Mouse (Mus musculus): ENCODE data around the gene Gm28374. TPM values are rescaled to one million over a fixed set of nuclear protein-coding genes. Genes with fewer than 3 reads are reported as not detected.

Gene Gm28374
- polyA plus RNA-seq, 1 experiment from 2014 or later = 1.3 TPM

- H3K4me2 ChIP-seq (ENCODE audit: low read depth, low read length) = no peak overlapping the region
- no peaks in the 10 kb centered on the region for H3K4me1 ChIP-seq (ENCODE audit: control insufficient read depth, insufficient read depth, low read length)
- no peak for ATAC-seq (ENCODE audit: insufficient read depth, low FRiP score)
- H3K27me3 ChIP-seq (ENCODE audit: control insufficient read depth, insufficient read depth, low read length) = no peaks in the 10 kb centered on the region
- 53% methylated on average over 6 of the region's 6 CpGs for WGBS
- no peak overlapping the region for H3K9ac ChIP-seq (ENCODE audit: low read length)
- H3K27ac ChIP-seq (ENCODE audit: low read length) = no peak overlapping the region
- no peak overlapping the region for H3K4me3 ChIP-seq (replicated peaks; ENCODE audit: low read length)
- no peaks in the 10 kb centered on the region for H3K36me3 ChIP-seq (ENCODE audit: control insufficient read depth, insufficient read depth, low read length)
- no peaks in the 10 kb centered on the region for H3K9me3 ChIP-seq (replicated peaks; ENCODE audit: control insufficient read depth, low read length)
Measured at GRCm38 (mm10) chr19:6101186-6101585, 19.1 kb upstream of the Gm28374 start.

GRCm38 (mm10) chr19:6097847-6098246, 15.8 kb upstream of the Gm28374 start:
- H3K9ac ChIP-seq (ENCODE audit: low read length) = no peak overlapping the region
- H3K4me2 ChIP-seq (ENCODE audit: low read depth, low read length) = no peak overlapping the region
- no peaks in the 10 kb centered on the region for H3K36me3 ChIP-seq (ENCODE audit: control insufficient read depth, insufficient read depth, low read length)
- H3K4me1 ChIP-seq (ENCODE audit: control insufficient read depth, insufficient read depth, low read length) = no peaks in the 10 kb centered on the region
- no peaks in the 10 kb centered on the region for H3K9me3 ChIP-seq (replicated peaks; ENCODE audit: control insufficient read depth, low read length)
- no peak overlapping the region for H3K27ac ChIP-seq (ENCODE audit: low read length)
- no peak for ATAC-seq (ENCODE audit: insufficient read depth, low FRiP score)
- 88% methylated on average over 3 of the region's 3 CpGs for WGBS
- H3K27me3 ChIP-seq (ENCODE audit: control insufficient read depth, insufficient read depth, low read length) = no peaks in the 10 kb centered on the region
- no peak overlapping the region for H3K4me3 ChIP-seq (replicated peaks; ENCODE audit: low read length)

GRCm38 (mm10) chr19:6094119-6094518, 12.1 kb upstream of the Gm28374 start, which contains the start of gene AC131692.1:
Gene AC131692.1, plus strand, starts transcription at chr19:6094419.
- no peaks in the 10 kb centered on the region for H3K4me1 ChIP-seq (ENCODE audit: control insufficient read depth, insufficient read depth, low read length)
- no peak within 1 kb of the TSS for H3K27ac ChIP-seq (ENCODE audit: low read length)
- ATAC-seq (ENCODE audit: insufficient read depth, low FRiP score) = no peak
- H3K36me3 ChIP-seq (ENCODE audit: control insufficient read depth, insufficient read depth, low read length) = no peaks in the 10 kb centered on the region
- no peak within 1 kb of the TSS for H3K4me3 ChIP-seq (replicated peaks; ENCODE audit: low read length)
- no peaks in the 10 kb centered on the region for H3K27me3 ChIP-seq (ENCODE audit: control insufficient read depth, insufficient read depth, low read length)
- no peak within 1 kb of the TSS for H3K9ac ChIP-seq (ENCODE audit: low read length)
- no peak within 1 kb of the TSS for H3K4me2 ChIP-seq (ENCODE audit: low read depth, low read length)
- H3K9me3 ChIP-seq (replicated peaks; ENCODE audit: control insufficient read depth, low read length) = no peaks in the 10 kb centered on the region
- WGBS = 87% methylated on average over 7 of the region's 7 CpGs

- Histone ChIP-seq H3K4me3 (replicated peaks; ENCODE audit: low read length) (no peak overlapping the region), H3K9me3 (replicated peaks; ENCODE audit: control insufficient read depth, low read length) (no peaks in the 10 kb centered on the region), H3K4me2 (ENCODE audit: low read depth, low read length) (no peak overlapping the region), H3K27me3 (ENCODE audit: control insufficient read depth, insufficient read depth, low read length) (no peaks in the 10 kb centered on the region), H3K27ac (ENCODE audit: low read length) (no peak overlapping the region), H3K4me1 (ENCODE audit: control insufficient read depth, insufficient read depth, low read length) (peaks cover 10% of the 10 kb centered on the region), H3K36me3 (ENCODE audit: control insufficient read depth, insufficient read depth, low read length) (no peaks in the 10 kb centered on the region), H3K9ac (ENCODE audit: low read length) (no peak overlapping the region)
- 92% methylated on average over 13 of the region's 13 CpGs for WGBS
- ATAC-seq (ENCODE audit: insufficient read depth, low FRiP score) = no peak
Measured at GRCm38 (mm10) chr19:6088841-6089240, 6.8 kb upstream of the Gm28374 start.

- peaks cover 4% of the 10 kb centered on the region; the same call in 1 of the 2 replicates for H3K36me3 ChIP-seq (ENCODE audit: control insufficient read depth, insufficient read depth, low read length)
- no peaks in the 10 kb centered on the region for H3K9me3 ChIP-seq (replicated peaks; ENCODE audit: control insufficient read depth, low read length)
- 0% methylated on average over 17 of the region's 17 CpGs for WGBS
- H3K4me3 ChIP-seq (replicated peaks; ENCODE audit: low read length) = peak overlapping the region; percentile 78
- peak overlapping the region; percentile 64 for H3K27ac ChIP-seq (ENCODE audit: low read length)
- H3K9ac ChIP-seq (ENCODE audit: low read length) = peak overlapping the region; percentile 77
- peaks cover 16% of the 10 kb centered on the region for H3K4me1 ChIP-seq (ENCODE audit: control insufficient read depth, insufficient read depth, low read length)
- peak overlapping the region; percentile 69 for H3K4me2 ChIP-seq (ENCODE audit: low read depth, low read length)
- peak; percentile 70 for ATAC-seq (ENCODE audit: insufficient read depth, low FRiP score)
- H3K27me3 ChIP-seq (ENCODE audit: control insufficient read depth, insufficient read depth, low read length) = no peaks in the 10 kb centered on the region
Measured at GRCm38 (mm10) chr19:6085417-6085879, 3.4 kb upstream of the Gm28374 start.

GRCm38 (mm10) chr19:6084478-6085248, 2.6 kb upstream of the Gm28374 start, which contains the start of the genes Zfpl1 and Cdca5:
Gene Zfpl1, minus strand, starts transcription at chr19:6084956.
Gene Cdca5, plus strand, starts transcription at chr19:6084983.
- Histone ChIP-seq H3K9ac (ENCODE audit: low read length) (peak within 1 kb of the TSS; percentile 84), H3K27ac (ENCODE audit: low read length) (peak within 1 kb of the TSS; percentile 65), H3K36me3 (ENCODE audit: control insufficient read depth, insufficient read depth, low read length) (peaks cover 4% of the 10 kb centered on the region; the same call in 1 of the 2 replicates), H3K4me1 (ENCODE audit: control insufficient read depth, insufficient read depth, low read length) (peaks cover 16% of the 10 kb centered on the region), H3K4me2 (ENCODE audit: low read depth, low read length) (peak within 1 kb of the TSS; percentile 91), H3K9me3 (replicated peaks; ENCODE audit: control insufficient read depth, low read length) (no peaks in the 10 kb centered on the region), H3K27me3 (ENCODE audit: control insufficient read depth, insufficient read depth, low read length) (no peaks in the 10 kb centered on the region), H3K4me3 (replicated peaks; ENCODE audit: low read length) (peak within 1 kb of the TSS; percentile 78)
- under 1% methylated on average over 58 of the region's 58 CpGs for WGBS
- ATAC-seq (ENCODE audit: insufficient read depth, low FRiP score) = peak; percentile 90

GRCm38 (mm10) chr19:6079983-6080480, 2.0 kb downstream of the Gm28374 start, which contains the start of gene Tmem262:
Gene Tmem262, plus strand, starts transcription at chr19:6080033.
- Histone ChIP-seq H3K27ac (ENCODE audit: low read length) (no peak within 1 kb of the TSS), H3K27me3 (ENCODE audit: control insufficient read depth, insufficient read depth, low read length) (no peaks in the 10 kb centered on the region), H3K36me3 (ENCODE audit: control insufficient read depth, insufficient read depth, low read length) (peaks cover 4% of the 10 kb centered on the region; the same call in 1 of the 2 replicates), H3K4me1 (ENCODE audit: control insufficient read depth, insufficient read depth, low read length) (peaks cover 15% of the 10 kb centered on the region), H3K9ac (ENCODE audit: low read length) (no peak within 1 kb of the TSS), H3K9me3 (replicated peaks; ENCODE audit: control insufficient read depth, low read length) (no peaks in the 10 kb centered on the region), H3K4me3 (replicated peaks; ENCODE audit: low read length) (no peak within 1 kb of the TSS), H3K4me2 (ENCODE audit: low read depth, low read length) (no peak within 1 kb of the TSS)
- ATAC-seq (ENCODE audit: insufficient read depth, low FRiP score) = no peak
- WGBS = 91% methylated on average over 12 of the region's 12 CpGs

- WGBS = under 1% methylated on average over 33 of the region's 33 CpGs
- peak within 1 kb of the TSS; percentile 81 for H3K4me3 ChIP-seq (replicated peaks; ENCODE audit: low read length)
- H3K36me3 ChIP-seq (ENCODE audit: control insufficient read depth, insufficient read depth, low read length) = peaks cover 4% of the 10 kb centered on the region; the same call in 1 of the 2 replicates
- peak within 1 kb of the TSS; percentile 84 for H3K27ac ChIP-seq (ENCODE audit: low read length)
- no peaks in the 10 kb centered on the region for H3K27me3 ChIP-seq (ENCODE audit: control insufficient read depth, insufficient read depth, low read length)
- H3K4me2 ChIP-seq (ENCODE audit: low read depth, low read length) = peak within 1 kb of the TSS; percentile 93
- ATAC-seq (ENCODE audit: insufficient read depth, low FRiP score) = peak; percentile 88
- H3K4me1 ChIP-seq (ENCODE audit: control insufficient read depth, insufficient read depth, low read length) = peaks cover 5% of the 10 kb centered on the region
- H3K9ac ChIP-seq (ENCODE audit: low read length) = peak within 1 kb of the TSS; percentile 87
- H3K9me3 ChIP-seq (replicated peaks; ENCODE audit: control insufficient read depth, low read length) = no peaks in the 10 kb centered on the region
Measured at GRCm38 (mm10) chr19:6076564-6077393, 5.3 kb downstream of the Gm28374 start, which contains the start of gene Vps51. Gene Vps51, minus strand, starts transcription at chr19:6077231.
